Mouse (Mus musculus) bone marrow macrophage, adult 2 months (primary cell): ENCODE results near the gene Mdh1b.

Experiments
- CTCF ChIP-seq: IDR thresholded peaks from 2 replicates; pipeline ENCODE4 v1.5.1; 2012; ENCODE audit warnings: low read depth, mild to moderate bottlenecking, low read length, moderate library complexity
- POLR2A ChIP-seq: IDR thresholded peaks from 2 replicates; pipeline ENCODE4 v1.6.1; 2012; ENCODE audit warnings: mild to moderate bottlenecking, low read depth, low read length, borderline replicate concordance

GRCm38 (mm10) chr1:63729796-63730195 is 322 bp downstream of the Mdh1b start:
- no peak for TF ChIP-seq CTCF
- TF ChIP-seq POLR2A, result no peak
